Mouse (Mus musculus): ENCODE measurements around the gene Dlg1.

The Dlg1 gene

DNA sequence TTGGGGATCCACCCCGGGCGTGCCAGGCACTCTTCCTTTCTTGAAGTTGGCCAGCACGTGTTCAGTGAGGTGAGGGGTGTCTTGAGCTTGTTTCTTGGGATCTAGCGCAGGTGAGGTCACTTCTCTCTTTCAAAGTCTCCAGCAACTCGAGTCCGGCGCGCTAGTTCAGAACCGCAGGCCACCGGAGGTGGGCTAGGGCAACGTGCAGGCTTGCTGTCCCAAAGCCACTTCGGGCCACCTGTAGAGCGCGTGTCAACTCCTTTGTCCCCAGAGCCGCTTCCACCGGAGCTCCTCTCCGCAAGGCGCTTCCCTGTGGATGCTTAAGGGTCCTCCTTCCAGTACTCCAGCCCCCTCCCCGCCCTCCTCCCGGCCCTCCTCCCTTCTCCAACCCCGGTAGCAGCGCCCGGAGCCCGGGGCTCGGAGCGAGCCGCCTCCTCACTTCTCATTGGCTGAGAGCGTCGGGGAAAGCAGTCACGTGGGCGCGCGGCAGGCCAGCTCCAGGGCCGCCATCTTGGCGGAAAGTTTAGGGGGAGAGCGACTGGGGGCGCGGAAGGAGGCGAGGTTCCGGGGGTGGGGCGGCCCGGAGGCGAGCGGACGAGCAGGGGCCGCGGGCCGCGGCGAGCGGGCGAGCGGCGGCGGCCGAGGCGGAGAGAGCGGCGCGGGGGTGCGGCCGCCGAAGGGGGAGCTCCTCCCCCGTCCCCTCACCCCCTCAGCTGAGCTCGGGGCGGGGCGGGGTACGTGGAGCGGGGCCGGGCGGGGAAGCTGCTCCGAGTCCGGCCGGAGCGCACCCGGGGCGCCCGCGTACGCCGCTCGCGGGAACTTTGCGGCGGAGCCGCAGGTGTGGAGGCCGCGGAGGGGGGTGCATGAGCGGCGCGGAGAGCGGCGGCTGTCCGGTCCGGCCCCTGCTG is at the start of gene Dlg1:
Gene Dlg1 (plus strand): TSS at position 65 of the 908 bp plus-strand sequence.
- no peak for TF ChIP-seq GATA4 (IDR thresholded peaks at IDR 0.05; ENCODE audit: insufficient replicate concordance, low read length)

DNA sequence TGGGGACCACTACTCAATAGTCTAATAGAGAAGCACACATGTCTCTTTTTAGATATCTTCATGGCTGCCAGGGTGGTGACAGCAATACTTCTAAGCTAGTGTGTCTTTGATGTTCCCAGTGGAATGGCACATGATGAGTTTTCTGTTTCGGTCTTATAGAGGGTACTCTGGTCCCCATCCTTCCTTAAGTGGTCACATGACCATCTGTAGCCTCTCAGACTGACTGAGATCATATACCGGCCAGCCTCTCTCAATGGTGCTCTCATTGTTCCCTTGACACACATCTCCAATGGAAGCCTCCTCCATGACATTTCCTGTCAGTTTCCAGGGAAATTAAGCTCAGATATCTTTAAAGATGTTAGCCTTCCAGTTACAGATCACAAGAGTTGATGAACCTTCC is 46.9 kb upstream of the Dlg1 start:
- TF ChIP-seq GATA4 (IDR thresholded peaks at IDR 0.05; ENCODE audit: insufficient replicate concordance, low read length) = no peak

DNA sequence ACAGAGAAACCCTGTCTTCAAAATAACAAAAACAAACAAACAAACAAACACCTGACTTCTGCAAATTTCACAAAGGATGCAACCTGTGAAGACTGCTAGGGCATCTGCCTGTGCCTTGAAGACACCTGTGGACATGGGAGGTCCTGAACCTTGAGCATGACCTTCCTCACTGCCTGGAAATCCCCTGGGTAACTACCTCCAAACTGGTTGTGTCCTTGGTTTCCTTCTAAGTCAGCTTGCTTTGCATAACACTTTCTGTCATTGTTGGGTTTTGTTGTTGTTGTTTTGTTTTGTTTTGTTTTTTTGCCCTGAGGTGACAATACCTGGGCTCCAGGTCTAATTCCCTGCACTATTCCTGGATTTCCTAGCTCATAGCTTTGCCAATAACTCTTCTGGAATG is 46.1 kb upstream of the Dlg1 start:
- no peak for TF ChIP-seq GATA4 (IDR thresholded peaks at IDR 0.05; ENCODE audit: insufficient replicate concordance, low read length)

DNA sequence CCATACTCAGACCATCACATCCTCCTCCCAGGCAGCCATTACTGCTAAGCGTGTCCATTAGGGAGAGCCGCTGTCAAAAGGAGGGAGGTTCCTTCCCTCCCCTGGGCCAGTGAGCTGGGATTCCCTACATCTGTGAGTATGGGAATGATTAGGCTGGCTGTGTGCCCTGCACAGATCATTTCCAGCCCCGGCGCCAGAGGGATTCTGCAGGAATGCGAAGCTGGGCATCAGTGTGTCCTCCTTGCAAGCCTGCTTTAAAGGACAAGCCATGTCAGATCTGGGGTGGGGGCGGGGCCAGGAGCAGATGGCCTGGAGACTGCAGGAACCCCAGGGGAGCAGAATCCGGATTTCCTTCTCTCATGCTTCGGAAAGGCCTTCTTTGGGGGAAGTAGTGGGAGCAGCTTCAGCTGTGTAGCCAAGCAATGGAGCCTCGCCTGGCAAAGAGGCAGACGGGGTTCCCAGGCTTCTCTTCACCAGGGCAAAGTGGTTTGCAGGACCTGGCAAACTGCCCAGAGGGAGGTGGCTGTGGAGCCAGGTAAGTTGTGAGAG is 45.3 kb upstream of the Dlg1 start:
- TF ChIP-seq GATA4 (IDR thresholded peaks at IDR 0.05; ENCODE audit: insufficient replicate concordance, low read length) = no peak

DNA sequence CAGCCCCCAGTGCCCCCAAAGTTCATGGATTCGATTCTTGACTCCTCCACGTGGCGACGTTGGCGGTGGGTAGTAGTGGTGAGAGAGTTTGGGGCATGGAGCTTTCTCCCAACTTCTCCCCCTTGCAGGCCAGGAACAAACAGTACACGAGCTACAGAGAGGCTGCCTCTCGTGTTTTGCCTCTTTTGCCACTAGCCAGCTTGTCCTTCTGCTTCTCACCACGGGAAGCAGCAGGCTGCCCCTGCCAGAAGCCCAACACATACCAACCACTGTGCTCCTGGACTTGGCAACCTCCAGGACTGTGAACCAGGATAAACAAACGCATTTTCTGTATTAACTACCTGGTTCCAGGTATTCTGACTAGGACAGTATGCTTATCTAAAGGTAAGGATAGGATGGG is 44.6 kb upstream of the Dlg1 start:
- no peak for TF ChIP-seq GATA4 (IDR thresholded peaks at IDR 0.05; ENCODE audit: insufficient replicate concordance, low read length)

DNA sequence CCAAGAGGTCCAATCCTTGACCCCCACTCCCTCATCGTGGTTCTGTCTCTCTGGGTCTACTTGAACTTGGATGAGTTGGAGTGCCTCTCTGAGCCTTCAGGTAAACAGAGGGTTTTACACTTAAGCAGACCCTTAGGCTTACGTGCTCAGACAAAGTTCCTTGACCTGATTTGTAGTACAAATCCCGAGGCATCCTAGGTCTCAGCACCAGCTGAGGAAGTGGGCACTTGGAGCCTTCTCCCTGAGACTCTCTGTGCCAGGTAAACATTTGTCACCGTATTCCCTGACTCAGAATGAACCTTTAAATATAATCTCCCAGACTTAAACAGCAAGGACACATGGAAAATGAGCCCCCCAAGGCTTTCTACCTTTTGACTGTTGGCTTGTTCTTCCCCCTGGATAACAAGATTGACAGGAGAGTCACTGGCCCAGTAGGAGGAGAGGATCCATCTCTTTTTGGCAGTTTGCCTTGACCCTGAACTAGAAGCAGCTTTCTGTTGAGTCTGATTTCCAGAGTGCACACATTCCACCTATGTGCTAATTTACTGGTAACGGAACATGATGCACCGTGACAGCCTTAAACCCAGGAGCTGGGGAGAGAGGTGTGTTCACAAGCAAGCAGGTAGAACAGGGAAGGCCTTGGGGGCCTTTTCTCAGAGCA is 43.4 kb upstream of the Dlg1 start:
- no peak for TF ChIP-seq GATA4 (IDR thresholded peaks at IDR 0.05; ENCODE audit: insufficient replicate concordance, low read length)

DNA sequence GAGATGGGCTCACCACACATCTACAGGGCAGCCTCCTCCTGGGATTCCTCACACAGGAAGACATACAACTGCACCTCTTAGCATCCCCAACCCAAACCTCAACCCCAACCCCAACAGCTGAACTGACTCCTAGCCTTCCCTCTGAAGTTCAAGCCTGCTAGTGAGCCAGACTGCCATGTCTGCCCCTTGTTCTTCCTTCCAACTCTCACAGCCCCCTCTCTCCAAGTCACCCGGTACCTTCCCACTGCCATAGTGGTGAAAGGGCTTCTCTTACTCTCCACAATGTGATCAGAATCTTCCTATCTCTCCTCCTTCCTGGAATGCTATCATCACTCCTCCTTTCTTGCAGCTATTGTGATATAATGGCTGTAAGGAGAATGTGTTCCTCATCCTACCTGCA is 40.9 kb upstream of the Dlg1 start:
- TF ChIP-seq GATA4 (IDR thresholded peaks at IDR 0.05; ENCODE audit: insufficient replicate concordance, low read length) = no peak

DNA sequence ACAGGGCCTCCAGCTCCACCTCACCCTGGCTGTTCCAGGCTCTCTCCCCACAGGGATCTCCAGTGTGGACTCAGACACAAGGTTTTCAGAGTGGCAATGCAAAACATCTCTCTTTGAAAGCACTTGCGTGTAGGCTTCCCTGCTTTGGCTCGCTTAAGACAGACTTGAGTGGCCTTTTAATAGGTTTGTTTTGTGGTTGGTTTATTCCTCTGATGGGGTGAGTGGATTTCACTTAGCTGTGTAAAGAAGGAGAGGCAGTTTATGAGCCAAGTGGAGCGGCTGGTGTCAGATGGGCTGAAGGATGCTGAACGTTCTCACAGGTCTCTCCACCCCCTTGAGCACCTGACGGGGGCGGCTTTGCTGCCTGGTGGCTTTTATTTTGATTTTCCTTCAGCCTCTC is 40.1 kb upstream of the Dlg1 start:
- no peak for TF ChIP-seq GATA4 (IDR thresholded peaks at IDR 0.05; ENCODE audit: insufficient replicate concordance, low read length)

DNA sequence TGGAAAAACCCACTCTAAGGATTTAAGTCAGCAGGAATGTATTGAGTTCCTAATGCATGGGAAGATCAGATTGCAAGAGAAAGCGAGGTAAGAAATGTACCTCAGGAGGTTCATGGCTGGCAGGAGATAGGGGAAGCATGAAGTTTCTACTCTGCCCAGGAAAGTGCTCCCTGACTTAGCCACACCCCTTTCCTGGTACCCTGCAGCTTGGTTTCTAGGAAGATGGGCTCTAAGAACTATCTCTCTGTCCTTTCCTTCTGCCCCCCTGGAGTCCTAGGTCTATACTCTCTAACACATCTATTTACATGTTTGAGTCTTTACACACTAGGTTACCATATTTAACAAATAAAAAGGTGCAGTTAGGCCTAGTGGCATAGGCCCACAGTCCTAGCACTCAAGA is 38.5 kb upstream of the Dlg1 start:
- no peak for TF ChIP-seq GATA4 (IDR thresholded peaks at IDR 0.05; ENCODE audit: insufficient replicate concordance, low read length)

DNA sequence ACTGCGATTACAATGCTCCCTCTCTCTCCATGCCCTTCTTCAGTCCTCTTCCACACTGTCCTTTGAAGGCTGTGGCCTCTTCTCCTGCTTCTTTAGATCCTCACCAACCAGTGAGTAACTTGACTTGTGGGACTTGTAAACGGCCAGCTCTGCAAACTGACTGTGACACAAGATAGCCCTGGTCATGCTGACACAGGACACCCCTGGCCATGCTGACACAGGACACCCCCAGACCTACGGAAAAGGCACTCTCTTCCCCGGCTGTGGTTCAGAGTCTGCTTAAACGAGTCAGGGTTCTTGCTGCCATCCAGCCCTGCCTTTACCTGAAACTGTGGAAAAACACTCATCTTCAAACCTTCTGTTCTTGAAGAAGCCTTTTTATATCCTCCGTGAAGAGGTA is 36.9 kb upstream of the Dlg1 start:
- TF ChIP-seq GATA4 (IDR thresholded peaks at IDR 0.05; ENCODE audit: insufficient replicate concordance, low read length) = no peak

DNA sequence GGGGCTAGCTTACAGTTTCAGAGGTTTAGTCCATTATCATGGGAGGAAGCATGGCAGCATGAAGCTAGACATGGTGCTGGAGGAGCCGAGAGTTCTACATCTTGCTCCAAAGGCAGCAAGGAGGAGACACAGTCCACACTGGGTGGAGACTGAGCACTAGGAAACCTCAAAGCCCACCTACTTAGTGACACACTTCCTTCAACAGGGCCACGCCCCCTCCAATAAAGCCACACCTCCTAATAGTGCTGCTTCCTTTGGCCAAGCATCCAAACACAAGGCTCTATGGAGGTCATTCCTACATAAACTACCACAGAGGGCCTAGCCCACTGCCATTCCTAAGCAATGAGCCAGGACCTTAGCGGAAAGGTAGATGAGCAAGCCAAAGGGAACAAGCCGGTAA is 32.9 kb upstream of the Dlg1 start:
- no peak for TF ChIP-seq GATA4 (IDR thresholded peaks at IDR 0.05; ENCODE audit: insufficient replicate concordance, low read length)

DNA sequence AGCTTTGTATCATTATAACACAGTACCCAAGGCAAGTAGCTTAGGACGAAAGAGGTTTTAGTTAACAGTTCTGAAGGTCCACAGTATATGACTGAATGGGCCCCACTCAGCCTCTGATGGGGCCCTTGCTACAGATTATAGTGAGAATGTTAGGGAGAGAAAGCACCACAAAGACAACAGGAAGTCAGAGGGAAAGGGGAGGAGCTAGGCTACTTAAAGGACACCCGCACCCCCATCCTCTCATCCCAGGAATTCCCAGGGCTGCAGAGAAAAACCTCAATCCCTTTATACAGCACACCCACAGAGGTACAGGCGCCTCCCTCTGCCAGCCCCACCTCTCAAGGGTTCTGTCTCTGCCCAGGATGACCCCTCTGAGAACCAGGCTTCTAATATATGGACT is 32.2 kb upstream of the Dlg1 start:
- no peak for TF ChIP-seq GATA4 (IDR thresholded peaks at IDR 0.05; ENCODE audit: insufficient replicate concordance, low read length)

DNA sequence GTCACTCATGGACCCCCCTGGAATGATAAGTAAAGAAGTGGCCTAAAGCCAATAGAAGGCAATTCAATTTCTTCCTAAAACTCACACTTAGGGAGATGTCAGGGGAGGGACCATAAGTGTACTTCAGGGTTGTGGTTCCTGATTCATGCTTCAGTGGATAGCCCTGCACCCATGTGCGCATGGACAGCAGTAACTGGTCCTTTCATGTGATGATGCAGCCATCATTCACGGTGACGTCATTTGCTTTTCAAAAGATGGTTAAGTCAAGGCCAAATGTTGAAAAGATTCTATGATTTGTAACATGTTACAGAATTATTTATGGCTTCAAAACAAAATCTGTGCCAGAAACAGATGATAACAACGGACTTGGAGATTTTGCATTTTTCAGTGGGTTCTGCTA is 28.9 kb upstream of the Dlg1 start:
- no peak for TF ChIP-seq GATA4 (IDR thresholded peaks at IDR 0.05; ENCODE audit: insufficient replicate concordance, low read length)

DNA sequence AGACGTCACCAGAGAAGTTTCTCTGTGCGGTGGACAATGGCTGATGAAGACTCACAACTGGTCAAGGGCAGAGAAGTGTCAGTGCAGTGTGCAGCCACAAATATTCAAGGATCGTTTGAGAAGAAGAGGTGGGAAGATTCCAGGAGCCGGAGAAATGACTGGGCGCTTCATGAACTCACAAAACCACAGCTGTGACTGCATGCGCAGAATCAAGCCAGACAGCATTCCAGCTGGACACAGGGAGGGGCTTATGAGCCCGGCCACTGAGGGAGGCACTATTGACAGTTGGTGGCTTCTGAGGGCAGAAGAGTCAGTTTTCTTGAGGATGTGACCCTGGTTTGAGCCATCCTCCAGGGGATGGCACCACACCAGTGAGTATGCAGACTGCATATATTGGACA is 24.9 kb upstream of the Dlg1 start:
- TF ChIP-seq GATA4 (IDR thresholded peaks at IDR 0.05; ENCODE audit: insufficient replicate concordance, low read length) = no peak

DNA sequence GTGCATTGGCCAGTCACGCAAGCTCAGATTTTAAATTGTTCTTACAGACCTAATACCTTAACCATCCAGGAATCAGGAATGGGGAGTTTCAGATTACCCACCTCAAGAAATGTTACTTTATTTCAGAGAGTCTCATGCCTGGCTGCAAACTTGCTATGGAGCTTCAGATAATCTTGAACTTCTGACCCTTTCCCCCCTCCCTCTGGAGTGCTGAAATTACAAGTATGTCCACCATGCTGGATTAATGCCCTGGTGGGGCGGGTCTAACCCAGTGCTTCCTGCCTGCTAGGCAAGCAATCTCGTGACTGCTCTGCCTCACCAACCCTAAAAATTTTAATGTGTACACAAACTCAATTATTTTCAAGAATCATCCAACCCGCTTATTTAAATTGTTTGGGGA is 23.3 kb upstream of the Dlg1 start:
- no peak for TF ChIP-seq GATA4 (IDR thresholded peaks at IDR 0.05; ENCODE audit: insufficient replicate concordance, low read length)

DNA sequence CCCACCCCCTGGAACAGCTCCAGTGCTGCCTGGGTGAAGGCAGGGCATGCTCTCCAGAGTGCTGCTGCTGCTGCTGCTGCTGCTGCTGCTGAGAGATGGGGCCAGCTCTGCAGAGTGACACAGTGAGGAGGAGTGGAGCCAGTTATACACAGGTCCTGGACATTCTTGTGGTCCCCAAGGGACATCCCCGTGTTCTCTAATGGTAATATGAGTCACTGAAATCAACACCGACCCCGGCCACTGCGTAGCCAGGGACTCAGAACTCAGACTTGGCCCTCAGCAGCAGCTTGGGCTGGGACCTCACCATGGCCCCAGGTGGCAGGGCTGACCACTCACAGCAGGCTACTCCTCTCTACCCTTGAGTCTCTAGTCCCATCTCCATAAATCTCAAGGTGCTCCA is 21.5 kb upstream of the Dlg1 start:
- TF ChIP-seq GATA4 (IDR thresholded peaks at IDR 0.05; ENCODE audit: insufficient replicate concordance, low read length) = no peak
